Mouse (Mus musculus) spleen, adult 2 months (tissue): ENCODE measurements around the gene Smchd1. TPM values are rescaled to one million over a fixed set of nuclear protein-coding genes. Genes with fewer than 3 reads are reported as not detected.

Experiments
- DNase-seq, 2 experiments: peaks; one replicate each; pipeline versions ENCODE4 v3.0.0 to v3.0.0-alpha.2; 2012 to 2021; ENCODE audit warnings: low spot score in 2 of 2, low read depth in 1 of 2
- H3K27ac ChIP-seq: fragments of 200-500 bp; 2 replicates; pipeline ENCODE4 v1.5.1; 2012; ENCODE audit warnings: low read length, inconsistent platforms; ENCODE audit not compliant: insufficient read depth
- H3K27me3 ChIP-seq: fragments of 200-500 bp; 2 replicates; pipeline ENCODE4 v1.6.1; 2012; ENCODE audit warnings: mild to moderate bottlenecking, moderate library complexity, low read length, inconsistent platforms; ENCODE audit not compliant: control insufficient read depth, insufficient read depth
- H3K36me3 ChIP-seq: fragments of 200-500 bp; 2 replicates; pipeline ENCODE4 v1.6.1; 2012; ENCODE audit warnings: mild to moderate bottlenecking, low read length, inconsistent platforms; ENCODE audit not compliant: control insufficient read depth, insufficient read depth
- H3K4me1 ChIP-seq: fragments of 200-500 bp; 2 replicates; pipeline ENCODE4 v1.6.1; 2011; ENCODE audit warnings: inconsistent platforms; ENCODE audit not compliant: control insufficient read depth, insufficient read depth, insufficient read length
- H3K4me3 ChIP-seq: fragments of 200-500 bp; 2 replicates; pipeline ENCODE4 v1.5.1; 2011; ENCODE audit warnings: mild to moderate bottlenecking, inconsistent platforms; ENCODE audit not compliant: insufficient read depth, insufficient read length; ENCODE audit errors: extremely low read depth
- CTCF ChIP-seq: fragments of 200-500 bp; IDR thresholded peaks from 2 replicates; pipeline ENCODE4 v1.5.1; 2011; ENCODE audit warnings: mild to moderate bottlenecking, inconsistent platforms; ENCODE audit not compliant: insufficient read depth, insufficient read length, insufficient replicate concordance; ENCODE audit errors: extremely low read depth
- POLR2A ChIP-seq: fragments of 200-500 bp; IDR thresholded peaks from 2 replicates; pipeline ENCODE4 v1.6.1; 2011; ENCODE audit warnings: low read depth, low read length, inconsistent platforms
- WGBS: fragments of 180-500 bp; shearing (Covaris S2); methylation state at CpG from one replicate; pipeline ENCODE4 v1.1.7; 2018; 5-methylcytosine and 5-hydroxymethylcytosine counted together
- polyA plus RNA-seq: library from polyadenylated mRNA; depleted of rRNA; stranded (reverse); fragments of >200 nt; gene quantifications from 2 replicates; pipeline ENCODE4 v1.2.3, GENCODE M21; 2012; rRNA removed

The Smchd1 gene
- polyA plus RNA-seq, 1 experiment: 14.3 TPM

DNA sequence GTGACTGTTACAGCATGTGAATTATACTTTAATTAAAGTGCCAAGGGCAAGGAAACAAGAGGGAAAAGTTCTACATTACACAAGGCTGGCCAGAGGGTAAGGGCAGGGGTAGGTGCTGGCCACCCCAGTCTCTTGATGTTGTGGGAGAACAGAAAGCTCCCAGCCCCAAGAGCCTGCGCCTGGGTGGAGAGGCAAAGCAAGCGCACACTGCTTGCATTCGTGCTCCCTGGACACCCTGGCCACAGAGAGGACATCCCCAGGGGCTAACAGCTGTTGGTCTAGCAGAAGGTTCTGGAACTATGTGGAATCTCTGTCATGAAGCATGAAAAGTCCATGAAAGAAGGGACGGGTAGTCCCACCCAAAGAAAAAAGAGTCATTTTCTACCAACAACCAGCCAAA lies 168.4 kb downstream of the Smchd1 start:
- no peak overlapping the region for H3K4me3 ChIP-seq
- no peaks in the 10 kb centered on the region for H3K4me1 ChIP-seq
- TF ChIP-seq POLR2A (no peak), CTCF (no peak)
- no peaks in the 10 kb centered on the region for H3K36me3 ChIP-seq
- WGBS: 88% methylated on average over 4 of the region's 4 CpGs
- peaks cover 13% of the 10 kb centered on the region for H3K27me3 ChIP-seq
- no peak overlapping the region for H3K27ac ChIP-seq
- DNase-seq: no peak

DNA sequence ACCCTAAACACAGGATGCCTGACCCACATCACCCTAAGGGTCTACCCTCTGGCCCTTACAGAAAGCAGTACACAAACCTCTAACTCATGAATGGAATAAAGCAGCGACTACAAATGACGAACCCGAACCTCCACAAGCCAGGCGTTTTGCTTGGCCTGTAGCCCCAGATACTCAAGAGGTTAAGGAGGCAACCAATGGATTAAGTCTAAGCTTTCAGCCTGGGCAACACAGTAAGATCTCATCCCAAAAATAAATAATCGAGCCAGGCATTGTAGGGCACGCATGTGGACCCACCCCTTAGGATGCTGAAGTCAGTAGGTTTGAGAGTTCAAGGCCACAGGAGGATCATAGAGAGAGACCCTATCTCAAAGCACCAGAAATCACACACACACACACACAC lies 169.1 kb downstream of the Smchd1 start:
- H3K4me1 ChIP-seq: no peaks in the 10 kb centered on the region
- TF ChIP-seq POLR2A (no peak), CTCF (no peak)

DNA sequence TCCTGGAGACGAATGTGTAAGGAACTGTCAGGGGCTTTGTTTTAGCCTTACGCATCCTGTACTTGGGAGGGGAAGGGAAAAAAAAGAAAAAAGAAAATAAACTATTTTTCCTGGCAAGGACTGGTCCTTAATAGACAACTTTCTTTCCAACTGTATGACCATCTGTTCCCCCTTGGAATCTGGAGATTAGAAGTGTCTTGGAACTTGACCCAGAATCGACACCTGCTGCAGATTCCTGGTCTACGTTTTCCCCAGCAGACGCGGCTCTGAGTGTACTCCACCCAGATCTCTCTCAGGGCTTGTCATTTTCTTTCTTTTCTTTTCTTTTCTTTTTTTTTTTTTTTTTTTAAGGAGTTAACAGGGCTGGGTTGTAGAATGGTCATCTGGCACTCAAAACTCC lies 171.7 kb downstream of the Smchd1 start:
- TF ChIP-seq CTCF (no peak), POLR2A (no peak)
- Histone ChIP-seq H3K4me3 (no peak overlapping the region), H3K4me1 (no peaks in the 10 kb centered on the region), H3K36me3 (no peaks in the 10 kb centered on the region), H3K27ac (no peak overlapping the region), H3K27me3 (no peaks in the 10 kb centered on the region)
- no peak for DNase-seq
- 90% methylated on average over 6 of the region's 6 CpGs for WGBS

More for the DNA sequence above, 169.1 kb downstream of the Smchd1 start:
- Histone ChIP-seq H3K27ac (no peak overlapping the region), H3K27me3 (peaks cover 11% of the 10 kb centered on the region), H3K4me3 (no peak overlapping the region), H3K36me3 (no peaks in the 10 kb centered on the region)
- DNase-seq: no peak
- WGBS: 92% methylated on average over 6 of the region's 6 CpGs

GRCm38 (mm10) chr17:71301413-71301812 lies 173.7 kb downstream of the Smchd1 start:
- H3K36me3 ChIP-seq: no peaks in the 10 kb centered on the region
- H3K27me3 ChIP-seq: no peaks in the 10 kb centered on the region
- DNase-seq: no peak
- TF ChIP-seq CTCF: no peak
- TF ChIP-seq POLR2A: no peak
- H3K4me1 ChIP-seq: no peaks in the 10 kb centered on the region
- no peak overlapping the region for H3K4me3 ChIP-seq
- 84% methylated on average over 5 of the region's 5 CpGs for WGBS
- H3K27ac ChIP-seq: no peak overlapping the region

GRCm38 (mm10) chr17:71300338-71300737 lies 174.8 kb downstream of the Smchd1 start:
- Histone ChIP-seq H3K4me3 (no peak overlapping the region), H3K27ac (peak overlapping the region; percentile 34; the same call in 1 of the 2 replicates), H3K4me1 (no peaks in the 10 kb centered on the region), H3K27me3 (no peaks in the 10 kb centered on the region), H3K36me3 (no peaks in the 10 kb centered on the region)
- 48% methylated on average over 2 of the region's 2 CpGs for WGBS
- no peak for TF ChIP-seq CTCF
- no peak for TF ChIP-seq POLR2A
- DNase-seq: no peak

DNA sequence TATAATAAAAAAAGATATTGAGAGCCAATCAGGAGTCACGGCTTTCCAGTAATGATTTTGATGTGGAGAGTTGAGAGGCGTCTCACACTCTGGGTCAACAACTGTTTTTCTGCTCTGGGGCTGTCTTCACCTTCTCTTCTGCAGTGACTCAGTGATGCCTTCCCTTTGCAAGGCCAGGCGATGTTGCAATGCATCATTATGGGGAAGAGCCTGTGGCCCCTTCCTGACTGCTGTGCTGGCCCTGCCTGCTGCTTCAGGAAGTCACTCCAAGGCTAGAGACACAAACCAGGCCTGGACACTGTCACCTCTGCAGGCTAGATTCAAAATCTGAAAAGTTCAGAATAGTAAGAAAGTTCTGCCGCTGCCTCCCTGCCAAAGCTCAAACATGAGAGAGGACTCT lies 175.3 kb downstream of the Smchd1 start:
- TF ChIP-seq POLR2A (no peak), CTCF (no peak)
- no peak for DNase-seq
- Histone ChIP-seq H3K27me3 (no peaks in the 10 kb centered on the region), H3K36me3 (no peaks in the 10 kb centered on the region), H3K27ac (no peak overlapping the region), H3K4me3 (no peak overlapping the region), H3K4me1 (no peaks in the 10 kb centered on the region)
- 81% methylated on average over 4 of the region's 4 CpGs for whole genome bisulfite sequencing

- Histone ChIP-seq H3K4me3 (no peak overlapping the region), H3K27ac (no peak overlapping the region), H3K4me1 (no peaks in the 10 kb centered on the region), H3K36me3 (no peaks in the 10 kb centered on the region), H3K27me3 (no peaks in the 10 kb centered on the region)
- WGBS: 79% methylated on average over 3 of the region's 3 CpGs
- DNase-seq: no peak
- TF ChIP-seq CTCF: no peak
These were observed 180.6 kb downstream of the Smchd1 start for GRCm38 (mm10) chr17:71294570-71294969.

Other genes starting within 250 kb of the Smchd1 start
- 20.0 and 30.0 TPM in 2 replicates for gene Emilin2, start 163.4 kb downstream of the Smchd1 start, polyA plus RNA-seq
- 1.5 and 1.7 TPM in 2 replicates for gene Gm4707, start 15.4 kb downstream of the Smchd1 start, polyA plus RNA-seq
- 0.46 and 0.48 TPM in 2 replicates for gene Ndc80, start 51.5 kb upstream of the Smchd1 start, polyA plus RNA-seq
- not detected in 2 replicates for gene Spdya, start 76.7 kb upstream of the Smchd1 start, polyA plus RNA-seq
- gene Wdr43, start 140.6 kb upstream of the Smchd1 start, polyA plus RNA-seq: 7.5 and 11.4 TPM in 2 replicates
- gene Togaram2, start 197.9 kb upstream of the Smchd1 start, polyA plus RNA-seq: 0.04 and 0.09 TPM in 2 replicates